Comparison of ENCODE assay signal across 8 mouse cellular contexts in the genomic region with DNA sequence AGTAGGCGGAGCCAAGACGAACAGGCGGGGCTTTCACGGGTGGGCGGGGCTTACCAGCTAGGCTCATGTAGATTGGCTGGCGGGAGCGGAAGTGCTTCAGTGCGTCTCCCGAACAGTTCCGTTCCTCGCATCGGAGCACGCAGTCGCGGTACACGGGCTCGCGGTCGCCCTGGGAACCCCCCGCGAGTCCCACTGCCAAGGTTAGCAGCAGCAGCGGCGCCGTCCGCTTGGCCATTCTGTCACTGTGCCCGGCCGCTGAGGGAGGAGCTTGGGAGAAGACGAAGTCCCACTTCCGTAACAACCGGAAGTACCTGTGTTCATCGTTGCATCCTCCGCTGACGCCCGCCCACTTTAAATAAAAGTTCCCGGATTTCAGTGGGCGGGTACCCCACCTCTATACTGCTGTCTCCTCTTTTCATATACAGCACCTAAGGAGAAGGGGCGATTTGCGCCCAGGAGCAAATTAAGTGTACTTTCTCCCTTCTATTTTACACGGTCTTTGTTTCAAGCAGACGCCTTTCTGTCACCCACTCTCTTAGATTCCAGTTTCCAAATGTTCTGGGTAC. TPM values are rescaled to one million over a fixed set of nuclear protein-coding genes. Genes with fewer than 3 reads are reported as not detected.
DNase-seq lines count a peak whose midpoint lies in the region; ATAC-seq and TF ChIP-seq lines count a peak whose summit lies in the region.

A gene (minus strand): TSS at position 330 of the 566 bp plus-strand sequence.

- in situ Hi-C loops in Patski (cut with MboI; ENCODE audit: low pct_unique_long_range_greater_than_20kb), result no loop called here

- H3K4me2 ChIP-seq in hindbrain, embryonic 14.5 days (replicated peaks), result peak within 1 kb of the TSS; percentile 83

- 0 out of 2 replicates have a peak, but pooled peaks cover 4% of the 10 kb centered on the region for H3K36me3 ChIP-seq in hindbrain, embryonic 14.5 days (replicated peaks; ENCODE audit: control insufficient read depth, insufficient read depth)

- H3K27me3 ChIP-seq in Patski, result no peaks in the 10 kb centered on the region
- no peaks in the 10 kb centered on the region; the same call in 1 of the 2 replicates for H3K27me3 ChIP-seq in hindbrain, embryonic 14.5 days (ENCODE audit: control insufficient read depth, insufficient read depth, low read length)

- no peak for TF ChIP-seq CTCF in Patski (IDR thresholded peaks at IDR 0.05)

- WGBS in hindbrain, embryonic 14.5 days, result under 1% methylated on average over 40 of the region's 40 CpGs

- H3K4me3 ChIP-seq in hindbrain, embryonic 14.5 days (replicated peaks; ENCODE audit: low read length), result peak within 1 kb of the TSS; percentile 51

- peak; percentile 67 for DNase-seq in Patski (ENCODE audit: low read depth, low spot score)
- peak; percentile 91 for DNase-seq in cerebellum, postnatal 14 days
- DNase-seq in frontal cortex, postnatal 25 days (ENCODE audit: low spot score in 2 of 2), result peak; percentile 74 to 81
- peak; percentile 87 for DNase-seq in hindbrain, embryonic 14.5 days (ENCODE audit: low spot score)
- DNase-seq in left cerebral cortex, adult 11 months (ENCODE audit: low spot score), result peak; percentile 82
- peak; percentile 89 to 94 for DNase-seq in lung, postnatal 4 days
- DNase-seq in retina, postnatal 7 days (ENCODE audit: low read depth, low spot score), result peak; percentile 78
- peak; percentile 79 for DNase-seq in urinary bladder, adult 2 months (ENCODE audit: low spot score)

- peaks cover 12% of the 10 kb centered on the region for H3K4me1 ChIP-seq in hindbrain, embryonic 14.5 days (replicated peaks; ENCODE audit: control insufficient read depth, insufficient read depth, low read length)

- H3K9ac ChIP-seq in hindbrain, embryonic 14.5 days, result peak within 1 kb of the TSS; percentile 68

- POLR2A ChIA-PET in Patski (lab: Charles Lee), result interaction anchor here (2.4 kb wide), 1 partner anchor 13 kb away, joined by 17 read pairs; a partner anchor contains a TSS

- CTCF ChIA-PET in Patski (lab: Charles Lee), result interaction anchor here (0.9 to 2.5 kb wide), 2 partner anchors 10 to 57 kb away, joined by 3 to 11 read pairs; no protein-coding TSS in a partner anchor

- no peaks in the 10 kb centered on the region for H3K9me3 ChIP-seq in hindbrain, embryonic 14.5 days (ENCODE audit: control insufficient read depth, low read length)

- H3K27ac ChIP-seq in hindbrain, embryonic 14.5 days, result peak within 1 kb of the TSS; percentile 94

- ATAC-seq in Patski, result peak; percentile 70
- peak; percentile 95 for ATAC-seq in hindbrain, embryonic 14.5 days (ENCODE audit: low FRiP score)

RNA-seq across cellular contexts. Expression of the gene that starts here (rescaled TPM):
- polyA plus RNA-seq in Patski (2021), result 9.9 TPM
- 6.4 and 6.9 TPM in 2 replicates for polyA plus RNA-seq in hindbrain, embryonic 14.5 days (2014; fragmentation: Nextera tagmentation; extraction: Ambion mirVana)
- polyA plus RNA-seq in urinary bladder, adult 2 months (2012; rRNA removed), result 10.5 and 12.7 TPM in 2 replicates

Comparison
In these comparisons a context has a peak if more than half of its experiments do, and no peak if none do; other contexts are left out.
1. Peak in every context shown above with its lines: DNase-seq, ATAC-seq, H3K4me3 ChIP-seq and H3K27ac ChIP-seq.